ENCODE assay signal across 11 mouse cellular contexts in genomic region chr7:73716841-73717240, GRCm38 (mm10). TPM values are rescaled to one million over a fixed set of nuclear protein-coding genes. Genes with fewer than 3 reads are reported as not detected.
A peak's percentile ranks its signal among the peaks of the same experiment; 100 is the strongest.
DNase-seq lines count a peak whose midpoint lies in the region; ATAC-seq and TF ChIP-seq lines count a peak whose summit lies in the region.
"Had no signal": no experiment of that assay in that cellular context is flagged by ENCODE, and none has a peak within 500 bp of the region (broad histone marks: within the 10 kb centered on the region; RNA-seq: fewer than 3 reads in every experiment).

No protein-coding gene starts in this region.

- H3K4me3 ChIP-seq in gastrocnemius, adult 2 months = peak overlapping the region; percentile 20; the same call in 1 of the 2 replicates
- H3K4me3 ChIP-seq in lung, embryonic 14.5 days (ENCODE audit: low read depth, low read length) = no peak overlapping the region
- H3K4me3 ChIP-seq in embryonic facial prominence, embryonic 14.5 days (ENCODE audit: low read depth, low read length) = no peak overlapping the region
- no peak overlapping the region for H3K4me3 ChIP-seq in limb, embryonic 14.5 days (replicated peaks; ENCODE audit: low read length)
- no peak overlapping the region for H3K4me3 ChIP-seq in neural tube, embryonic 15.5 days (replicated peaks)
- H3K4me3 ChIP-seq: forebrain, embryonic 10.5 days had no signal

- 56% methylated on average over 3 of the region's 3 CpGs for WGBS in lung, embryonic 14.5 days
- 49% methylated on average over 3 of the region's 3 CpGs for WGBS in embryonic facial prominence, embryonic 14.5 days
- WGBS in limb, embryonic 14.5 days = 67% methylated on average over 3 of the region's 3 CpGs
- WGBS in neural tube, embryonic 15.5 days = 59% methylated on average over 3 of the region's 3 CpGs

- no peak for DNase-seq in gastrocnemius, adult 2 months
- DNase-seq in gastrocnemius, postnatal 36 days = no peak
- peak; percentile 44 for DNase-seq in lung, embryonic 14.5 days
- DNase-seq in lung, adult 18-20 months = no peak
- peak; percentile 28 for DNase-seq in embryonic facial prominence, embryonic 14.5 days (ENCODE audit: low spot score)
- DNase-seq in limb, embryonic 14.5 days (ENCODE audit: low spot score) = no peak
- DNase-seq: thymus, adult 2 months had no signal

- intact Hi-C loops in gastrocnemius, adult 2 months (cut with DNase I) = no loop called here
- intact Hi-C loops in gastrocnemius, postnatal 36 days (cut with DNase I) = no loop called here

- no peaks in the 10 kb centered on the region for H3K9me3 ChIP-seq in lung, embryonic 14.5 days (ENCODE audit: low read depth, low read length)
- peaks cover 8% of the 10 kb centered on the region for H3K9me3 ChIP-seq in embryonic facial prominence, embryonic 14.5 days (ENCODE audit: control insufficient read depth, low read length)
- H3K9me3 ChIP-seq in limb, embryonic 14.5 days (ENCODE audit: control insufficient read depth, low read length) = peaks cover 4% of the 10 kb centered on the region; the same call in 1 of the 2 replicates
- no peaks in the 10 kb centered on the region; the same call in 1 of the 2 replicates for H3K9me3 ChIP-seq in neural tube, embryonic 15.5 days (replicated peaks)

- peaks cover 3% of the 10 kb centered on the region; the same call in 1 of the 2 replicates for H3K4me1 ChIP-seq in lung, embryonic 14.5 days (ENCODE audit: insufficient read depth)
- H3K4me1 ChIP-seq in embryonic facial prominence, embryonic 14.5 days (ENCODE audit: control insufficient read depth, insufficient read depth, low read length) = no peaks in the 10 kb centered on the region
- H3K4me1 ChIP-seq in limb, embryonic 14.5 days (ENCODE audit: control insufficient read depth, insufficient read depth, low read length) = 0 out of 2 replicates have a peak, but pooled peaks cover 2% of the 10 kb centered on the region
- 0 out of 2 replicates have a peak, but pooled peaks cover 4% of the 10 kb centered on the region for H3K4me1 ChIP-seq in neural tube, embryonic 15.5 days

- peak; percentile 6; the same call in 1 of the 2 replicates for ATAC-seq in lung, embryonic 14.5 days (ENCODE audit: insufficient read depth)
- ATAC-seq in embryonic facial prominence, embryonic 14.5 days (ENCODE audit: low read depth) = no peak
- ATAC-seq in limb, embryonic 14.5 days (ENCODE audit: low FRiP score, low read depth) = no peak
- no peak for ATAC-seq in neural tube, embryonic 15.5 days (ENCODE audit: low FRiP score)
- ATAC-seq: activated CD4-positive, CD25-positive, alpha-beta regulatory T cell, adult 4 months had no signal

- no peak for TF ChIP-seq POLR2A in limb, embryonic 14.5 days (IDR thresholded peaks at IDR 0.05; ENCODE audit: borderline replicate concordance, extremely low read depth, insufficient read depth, insufficient read length)

- H3K27me3 ChIP-seq in lung, embryonic 14.5 days (ENCODE audit: insufficient read depth, low read length) = no peaks in the 10 kb centered on the region
- no peaks in the 10 kb centered on the region for H3K27me3 ChIP-seq in embryonic facial prominence, embryonic 14.5 days (replicated peaks; ENCODE audit: control insufficient read depth, insufficient read depth, low read length)
- H3K27me3 ChIP-seq in limb, embryonic 14.5 days (ENCODE audit: control insufficient read depth, insufficient read depth, low read length) = no peaks in the 10 kb centered on the region
- no peaks in the 10 kb centered on the region for H3K27me3 ChIP-seq in neural tube, embryonic 15.5 days (replicated peaks)

- no peak overlapping the region for H3K4me2 ChIP-seq in lung, embryonic 14.5 days
- no peak overlapping the region for H3K4me2 ChIP-seq in embryonic facial prominence, embryonic 14.5 days (ENCODE audit: low read depth, low read length)
- no peak overlapping the region for H3K4me2 ChIP-seq in limb, embryonic 14.5 days (replicated peaks; ENCODE audit: low read depth, low read length, severe bottlenecking)
- H3K4me2 ChIP-seq in neural tube, embryonic 15.5 days = no peak overlapping the region

- no peak for TF ChIP-seq CTCF in gastrocnemius, adult 2 months (IDR thresholded peaks at IDR 0.05)
- no peak for TF ChIP-seq CTCF in lung, embryonic 14.5 days (IDR thresholded peaks at IDR 0.05; ENCODE audit: low read depth)

- H3K27ac ChIP-seq in gastrocnemius, adult 2 months = no peak overlapping the region
- peak overlapping the region; percentile 61 for H3K27ac ChIP-seq in lung, embryonic 14.5 days (ENCODE audit: low read depth)
- H3K27ac ChIP-seq in embryonic facial prominence, embryonic 14.5 days (replicated peaks; ENCODE audit: low read depth, low read length) = peak overlapping the region; percentile 59
- 0 out of 2 replicates have a peak overlapping the region, but pooled peaks have one; percentile 71 for H3K27ac ChIP-seq in limb, embryonic 14.5 days (replicated peaks; ENCODE audit: low read depth, low read length)
- no peak overlapping the region for H3K27ac ChIP-seq in neural tube, embryonic 15.5 days (replicated peaks)
- H3K27ac ChIP-seq: forebrain, embryonic 10.5 days; liver, embryonic 14.5 days had no signal

- H3K36me3 ChIP-seq in lung, embryonic 14.5 days (ENCODE audit: insufficient read depth) = no peaks in the 10 kb centered on the region
- no peaks in the 10 kb centered on the region for H3K36me3 ChIP-seq in embryonic facial prominence, embryonic 14.5 days (ENCODE audit: control insufficient read depth, insufficient read depth, low read length)
- no peaks in the 10 kb centered on the region for H3K36me3 ChIP-seq in limb, embryonic 14.5 days (ENCODE audit: control insufficient read depth, insufficient read depth, low read length)
- no peaks in the 10 kb centered on the region for H3K36me3 ChIP-seq in neural tube, embryonic 15.5 days
- H3K36me3 ChIP-seq: forebrain, embryonic 10.5 days had no signal

- no peak overlapping the region for H3K9ac ChIP-seq in lung, embryonic 14.5 days
- no peak overlapping the region for H3K9ac ChIP-seq in embryonic facial prominence, embryonic 14.5 days (ENCODE audit: low read depth, low read length)
- no peak overlapping the region for H3K9ac ChIP-seq in limb, embryonic 14.5 days (ENCODE audit: low read depth, low read length, severe bottlenecking)
- no peak overlapping the region for H3K9ac ChIP-seq in neural tube, embryonic 15.5 days (replicated peaks)
- H3K9ac ChIP-seq: liver, embryonic 14.5 days had no signal

RNA-seq across cellular contexts. Expression of gene Fam174b, which starts 23.3 kb away (rescaled TPM):
- total RNA-seq in gastrocnemius, adult 2 months (2021) = 1 to 10 TPM; 1.2 to 2.8 TPM
- 1 to 10 TPM; 1.3 to 2.3 TPM for total RNA-seq in gastrocnemius, postnatal 36 days (2021)
- polyA plus RNA-seq in lung, embryonic 14.5 days (2014; fragmentation: Nextera tagmentation; extraction: Ambion mirVana) = 72.6 and 74.8 TPM in 2 replicates
- 29.2 and 32.3 TPM in 2 replicates for polyA plus RNA-seq in embryonic facial prominence, embryonic 14.5 days (2014; fragmentation: Nextera tagmentation; extraction: Ambion mirVana)
- polyA plus RNA-seq in limb, embryonic 14.5 days (2012; rRNA removed) = 20.8 and 23.4 TPM in 2 replicates
- polyA plus RNA-seq in limb, embryonic 14.5 days (2014; fragmentation: Nextera tagmentation; extraction: Ambion mirVana) = 31.3 and 34.4 TPM in 2 replicates
- 37.0 and 37.6 TPM in 2 replicates for polyA plus RNA-seq in neural tube, embryonic 15.5 days (2015; fragmentation: Nextera tagmentation; extraction: Ambion mirVana)

Comparison
In these comparisons a context has a peak if more than half of its experiments do, and no peak if none do; other contexts are left out.
1. DNase-seq: peak in lung, embryonic 14.5 days (single experiment) and embryonic facial prominence, embryonic 14.5 days (single experiment); none in gastrocnemius, adult 2 months (single experiment), gastrocnemius, postnatal 36 days (0 of 2), lung, adult 18-20 months (0 of 2) and limb, embryonic 14.5 days (single experiment).
2. H3K27ac ChIP-seq: peak in lung, embryonic 14.5 days (single experiment), embryonic facial prominence, embryonic 14.5 days (single experiment) and limb, embryonic 14.5 days (single experiment); none in gastrocnemius, adult 2 months (single experiment) and neural tube, embryonic 15.5 days (single experiment).